Mouse (Mus musculus): ENCODE data around the gene Uroc1. TPM values are rescaled to one million over a fixed set of nuclear protein-coding genes. Genes with fewer than 3 reads are reported as not detected.

Gene Uroc1
- polyA plus RNA-seq, 1 experiment: not detected

DNA sequence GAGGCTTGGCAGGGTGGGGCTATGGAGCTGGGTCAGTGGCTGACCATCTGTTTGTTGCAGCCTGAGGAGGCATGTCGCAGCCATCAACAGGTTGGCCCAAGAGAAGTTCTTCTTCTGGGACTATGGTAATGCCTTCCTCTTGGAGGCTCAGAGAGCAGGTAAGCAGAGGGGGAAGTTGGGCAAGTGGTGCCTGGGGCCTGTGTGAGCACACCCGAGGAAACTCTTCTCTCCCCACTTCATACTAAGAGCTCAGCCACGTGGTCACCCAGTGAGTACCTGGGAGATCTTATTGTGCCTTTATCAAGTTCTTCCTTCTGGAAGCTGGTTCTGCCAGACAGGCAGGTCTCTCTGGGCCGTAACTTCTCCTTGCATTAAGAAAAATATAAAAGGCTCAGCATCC, 14.1 kb downstream of the Uroc1 start:
- Histone ChIP-seq H3K4me3 (ENCODE audit: insufficient read depth, low read length) (no peak overlapping the region), H3K4me1 (ENCODE audit: control insufficient read depth, insufficient read depth, low read length) (no peaks in the 10 kb centered on the region), H3K27ac (ENCODE audit: insufficient read depth, low read depth, low read length) (no peak overlapping the region)
- TF ChIP-seq CTCF (IDR thresholded peaks at IDR 0.05; ENCODE audit: low read depth, low read length): no peak
- TF ChIP-seq POLR2A (IDR thresholded peaks at IDR 0.05; ENCODE audit: borderline replicate concordance, low read depth, low read length): no peak

DNA sequence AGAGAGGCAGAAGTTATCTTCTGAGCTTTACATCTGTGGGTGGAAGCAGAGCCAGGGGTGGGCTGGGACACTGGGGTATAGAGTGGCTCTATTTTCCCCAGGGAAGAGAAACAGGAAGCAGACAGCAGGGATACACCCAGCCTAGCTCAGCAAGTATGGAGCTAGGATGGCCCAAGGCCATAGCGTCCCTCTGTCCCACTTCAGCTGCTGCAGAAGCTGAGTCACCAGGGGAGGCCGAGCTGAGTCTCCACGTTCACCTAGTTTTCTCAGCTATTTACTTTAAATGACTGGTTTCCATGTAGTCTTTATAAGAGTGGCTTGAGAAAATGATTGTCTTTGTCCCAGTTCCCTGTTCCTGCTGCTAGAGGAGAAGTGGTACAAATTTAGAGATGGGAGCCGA, 15.4 kb downstream of the Uroc1 start:
- H3K4me1 ChIP-seq (ENCODE audit: control insufficient read depth, insufficient read depth, low read length): no peaks in the 10 kb centered on the region
- no peak overlapping the region for H3K27ac ChIP-seq (ENCODE audit: insufficient read depth, low read depth, low read length)
- H3K4me3 ChIP-seq (ENCODE audit: insufficient read depth, low read length): no peak overlapping the region
- no peak for TF ChIP-seq POLR2A (IDR thresholded peaks at IDR 0.05; ENCODE audit: borderline replicate concordance, low read depth, low read length)
- no peak for TF ChIP-seq CTCF (IDR thresholded peaks at IDR 0.05; ENCODE audit: low read depth, low read length)

DNA sequence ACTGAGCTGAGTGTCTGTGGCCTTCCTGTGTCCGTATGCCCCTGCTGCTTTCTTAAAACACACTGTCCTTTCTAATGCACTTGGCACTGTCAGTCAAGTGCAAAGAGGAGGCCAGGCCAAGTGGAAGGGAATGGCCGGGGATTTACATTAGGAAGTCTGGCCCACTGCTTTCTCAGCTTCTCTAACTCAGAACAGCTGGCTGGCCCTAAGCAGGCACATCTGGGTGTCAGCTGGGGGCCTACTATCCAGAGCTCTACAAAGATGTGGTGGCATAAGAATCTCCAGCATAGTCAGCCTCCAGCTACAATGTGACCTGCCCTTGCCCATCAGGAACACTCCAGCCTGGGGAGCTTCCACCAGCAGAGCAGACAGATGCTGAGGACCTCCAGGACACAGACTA, 16.9 kb downstream of the Uroc1 start:
- Histone ChIP-seq H3K27ac (ENCODE audit: insufficient read depth, low read depth, low read length) (no peak overlapping the region), H3K4me3 (ENCODE audit: insufficient read depth, low read length) (no peak overlapping the region), H3K4me1 (ENCODE audit: control insufficient read depth, insufficient read depth, low read length) (no peaks in the 10 kb centered on the region)
- no peak for TF ChIP-seq POLR2A (IDR thresholded peaks at IDR 0.05; ENCODE audit: borderline replicate concordance, low read depth, low read length)
- no peak for TF ChIP-seq CTCF (IDR thresholded peaks at IDR 0.05; ENCODE audit: low read depth, low read length)

DNA sequence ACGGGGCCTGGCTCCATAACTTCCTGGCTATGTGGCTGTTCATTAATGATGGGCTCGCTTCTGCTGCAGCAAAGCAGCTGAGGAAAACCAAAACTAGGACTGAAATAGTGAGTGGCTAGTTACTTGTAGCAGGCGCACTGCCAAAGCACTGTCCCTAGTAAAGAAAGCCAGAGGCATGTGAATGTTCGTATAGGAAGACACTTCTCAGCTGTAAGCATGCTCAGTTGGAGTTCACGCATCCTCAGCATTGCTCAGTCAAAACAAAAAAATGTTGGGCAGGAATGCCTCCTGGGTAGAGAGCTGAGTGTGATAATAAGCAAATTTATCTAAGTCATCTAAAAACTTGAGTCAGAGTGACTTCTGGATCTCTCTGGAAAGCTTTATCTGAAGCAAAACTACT, 25.1 kb downstream of the Uroc1 start:
- Histone ChIP-seq H3K27ac (ENCODE audit: insufficient read depth, low read depth, low read length) (no peak overlapping the region), H3K4me1 (ENCODE audit: control insufficient read depth, insufficient read depth, low read length) (peaks cover 12% of the 10 kb centered on the region), H3K4me3 (ENCODE audit: insufficient read depth, low read length) (no peak overlapping the region)
- TF ChIP-seq POLR2A (IDR thresholded peaks at IDR 0.05; ENCODE audit: borderline replicate concordance, low read depth, low read length): no peak
- TF ChIP-seq CTCF (IDR thresholded peaks at IDR 0.05; ENCODE audit: low read depth, low read length): no peak

DNA sequence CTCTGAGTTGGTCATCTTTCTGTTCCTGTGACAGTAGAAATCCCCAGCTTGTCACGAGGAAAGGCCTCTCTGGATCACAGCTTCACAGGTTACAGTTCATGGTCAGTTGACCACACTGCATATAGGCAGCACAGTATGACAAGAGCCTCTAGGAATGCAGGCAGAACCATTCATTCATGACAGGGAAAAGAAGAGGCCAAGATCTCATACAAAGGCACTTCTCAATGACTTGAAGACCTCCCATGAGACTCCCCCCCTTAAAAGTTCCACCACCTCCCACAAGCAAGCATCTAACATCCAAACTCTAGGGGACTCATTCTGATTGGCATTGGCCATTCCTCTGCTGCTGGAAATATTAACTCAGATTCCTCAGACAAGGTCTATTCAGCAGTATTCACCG, 26.4 kb downstream of the Uroc1 start:
- Histone ChIP-seq H3K4me1 (ENCODE audit: control insufficient read depth, insufficient read depth, low read length) (peaks cover 12% of the 10 kb centered on the region), H3K27ac (ENCODE audit: insufficient read depth, low read depth, low read length) (no peak overlapping the region), H3K4me3 (ENCODE audit: insufficient read depth, low read length) (no peak overlapping the region)
- no peak for TF ChIP-seq CTCF (IDR thresholded peaks at IDR 0.05; ENCODE audit: low read depth, low read length)
- TF ChIP-seq POLR2A (IDR thresholded peaks at IDR 0.05; ENCODE audit: borderline replicate concordance, low read depth, low read length): no peak

DNA sequence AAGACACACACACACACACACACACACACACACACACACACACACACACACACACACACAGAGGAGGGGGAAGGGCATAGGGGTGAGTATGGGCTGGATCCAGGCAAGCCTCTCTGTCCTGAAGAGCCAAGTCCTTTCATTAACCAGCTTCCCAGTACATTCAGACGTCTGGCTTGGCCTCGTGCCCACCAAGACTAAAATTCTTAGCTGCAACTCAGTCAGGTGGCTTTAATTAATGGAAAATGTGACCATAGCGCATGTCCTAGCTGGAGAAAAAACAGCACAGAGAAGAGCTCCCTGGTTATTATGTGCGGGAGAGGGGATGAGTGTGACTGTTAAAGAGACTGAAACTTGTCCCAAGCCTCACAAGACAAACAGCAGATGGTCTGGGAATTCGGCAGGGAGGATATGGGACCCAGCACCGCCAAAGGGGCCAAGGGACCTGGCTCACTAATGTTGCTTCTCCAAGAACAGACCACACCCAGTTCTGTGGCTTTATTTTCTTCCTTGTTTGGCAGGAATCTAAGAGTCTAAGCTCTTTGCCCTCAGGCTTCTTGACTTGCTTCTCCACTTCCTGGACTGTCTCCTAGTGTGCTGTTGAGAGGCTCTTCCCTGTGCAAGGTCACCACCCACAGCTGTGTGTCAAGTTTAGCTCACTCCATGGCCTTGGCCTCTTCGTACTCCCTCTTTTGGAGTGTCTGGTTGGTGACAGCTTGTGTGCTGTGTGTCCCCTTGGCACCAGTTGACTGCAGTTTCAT, 27.1 kb downstream of the Uroc1 start:
- Histone ChIP-seq H3K4me3 (ENCODE audit: insufficient read depth, low read length) (no peak overlapping the region), H3K27ac (ENCODE audit: insufficient read depth, low read depth, low read length) (no peak overlapping the region)
- no peak for TF ChIP-seq CTCF (IDR thresholded peaks at IDR 0.05; ENCODE audit: low read depth, low read length)
- no peak for TF ChIP-seq POLR2A (IDR thresholded peaks at IDR 0.05; ENCODE audit: borderline replicate concordance, low read depth, low read length)

DNA sequence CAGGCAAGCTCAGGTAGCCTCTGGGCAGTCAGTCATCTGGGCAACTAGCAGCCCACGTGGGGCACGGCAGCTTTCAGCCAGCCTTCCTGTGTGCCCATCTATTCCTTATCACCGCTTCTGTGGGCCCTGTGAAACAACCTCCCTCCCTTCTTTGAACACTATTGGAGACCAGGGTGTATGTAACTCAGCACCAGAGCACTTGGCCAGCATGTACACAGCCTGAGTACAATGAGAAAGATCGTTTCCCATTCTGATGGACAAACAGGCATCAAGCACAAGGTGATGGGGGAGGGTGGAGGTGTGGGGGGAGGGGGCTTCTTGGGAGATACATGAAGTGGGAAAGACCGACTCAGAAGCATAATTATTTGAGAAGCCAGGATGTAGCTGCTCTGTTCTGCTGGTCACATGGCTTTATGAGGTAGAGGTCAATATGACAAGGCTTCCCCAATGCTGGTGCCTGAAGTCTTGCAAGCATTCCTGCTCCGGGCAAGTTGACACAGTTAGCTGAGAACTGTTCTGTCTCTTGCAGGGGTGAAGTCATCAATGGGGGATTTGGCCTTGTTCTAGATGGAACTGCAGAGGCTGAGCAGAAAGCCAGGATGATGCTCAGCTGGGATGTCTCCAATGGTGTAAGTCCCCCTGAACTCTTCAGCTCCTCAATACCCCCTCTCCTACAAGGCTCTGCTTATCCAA, 28.0 kb downstream of the Uroc1 start:
- no peak overlapping the region for H3K27ac ChIP-seq (ENCODE audit: insufficient read depth, low read depth, low read length)
- TF ChIP-seq CTCF (IDR thresholded peaks at IDR 0.05; ENCODE audit: low read depth, low read length): no peak
- TF ChIP-seq POLR2A (IDR thresholded peaks at IDR 0.05; ENCODE audit: borderline replicate concordance, low read depth, low read length): no peak

More for the DNA sequence above, 27.1 kb downstream of the Uroc1 start:
- H3K4me1 ChIP-seq (ENCODE audit: control insufficient read depth, insufficient read depth, low read length): peaks cover 12% of the 10 kb centered on the region

DNA sequence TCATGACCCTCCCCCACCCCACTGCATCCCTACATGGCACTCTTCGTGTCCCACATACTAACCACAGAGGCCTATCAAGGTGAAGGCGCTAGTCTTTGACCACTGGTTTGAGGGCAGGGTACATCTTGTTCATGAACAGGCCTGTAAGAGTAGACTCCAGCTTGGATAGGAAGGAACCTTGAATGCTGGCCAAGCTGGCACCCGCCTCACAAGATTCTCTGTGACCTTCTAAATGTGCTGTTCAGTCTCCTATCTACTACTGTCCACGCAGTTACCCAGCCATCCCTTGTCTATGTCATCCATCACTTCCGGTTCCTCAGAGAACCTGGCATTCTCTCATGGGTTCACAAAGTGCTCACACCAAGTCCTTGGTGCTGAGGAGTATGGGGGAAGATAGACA, 30.2 kb downstream of the Uroc1 start:
- Histone ChIP-seq H3K4me3 (ENCODE audit: insufficient read depth, low read length) (no peak overlapping the region), H3K4me1 (ENCODE audit: control insufficient read depth, insufficient read depth, low read length) (peaks cover 12% of the 10 kb centered on the region), H3K27ac (ENCODE audit: insufficient read depth, low read depth, low read length) (no peak overlapping the region)
- no peak for TF ChIP-seq CTCF (IDR thresholded peaks at IDR 0.05; ENCODE audit: low read depth, low read length)
- TF ChIP-seq POLR2A (IDR thresholded peaks at IDR 0.05; ENCODE audit: borderline replicate concordance, low read depth, low read length): no peak

More for the DNA sequence above, 28.0 kb downstream of the Uroc1 start:
- H3K4me1 ChIP-seq (ENCODE audit: control insufficient read depth, insufficient read depth, low read length): peaks cover 12% of the 10 kb centered on the region
- H3K4me3 ChIP-seq (ENCODE audit: insufficient read depth, low read length): no peak overlapping the region

DNA sequence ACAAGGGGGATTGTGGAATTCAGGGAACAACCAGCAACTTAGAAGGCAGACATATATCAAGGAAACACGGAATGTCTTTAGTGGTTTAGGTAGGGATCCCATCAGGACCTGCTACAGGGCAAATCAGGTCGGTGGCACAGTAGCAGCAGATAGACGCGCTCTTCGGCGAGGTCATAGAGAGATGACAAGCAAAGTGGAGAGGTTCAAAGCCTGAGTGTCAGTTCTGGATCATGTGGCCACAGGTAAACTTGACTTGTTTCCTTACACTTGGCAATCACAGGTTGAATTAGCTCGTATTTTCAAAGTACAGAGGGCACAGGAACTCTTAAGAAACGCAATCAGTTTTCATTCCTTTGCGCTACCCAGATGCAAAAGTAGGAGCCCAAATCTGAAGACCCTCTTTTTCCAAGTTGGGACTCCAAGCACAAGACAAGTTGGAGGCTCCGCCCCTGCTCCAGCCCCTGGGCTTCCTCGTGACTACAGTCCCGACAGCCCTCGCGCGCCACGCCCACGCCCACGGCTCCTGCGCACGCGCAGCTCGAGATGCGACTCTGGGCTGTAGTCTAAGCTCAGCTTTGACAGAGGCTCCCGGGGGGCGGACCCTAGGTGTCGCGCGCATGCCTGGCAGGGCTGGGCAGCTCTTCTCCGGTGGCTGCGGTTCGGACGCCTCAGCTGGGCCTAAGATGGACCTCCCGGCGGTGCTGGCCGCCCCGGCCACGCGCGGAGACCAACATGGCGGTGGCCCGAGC, 36.1 kb downstream of the Uroc1 start, which contains the start of gene Zxdc:
Gene Zxdc (plus strand): TSS at position 517 of the 749 bp plus-strand sequence.
- Histone ChIP-seq H3K27ac (ENCODE audit: insufficient read depth, low read depth, low read length) (peak within 1 kb of the TSS; percentile 49), H3K4me1 (ENCODE audit: control insufficient read depth, insufficient read depth, low read length) (peaks cover 15% of the 10 kb centered on the region), H3K4me3 (ENCODE audit: insufficient read depth, low read length) (peak within 1 kb of the TSS; percentile 89)
- TF ChIP-seq CTCF (IDR thresholded peaks at IDR 0.05; ENCODE audit: low read depth, low read length) (no peak), POLR2A (IDR thresholded peaks at IDR 0.05; ENCODE audit: borderline replicate concordance, low read depth, low read length) (peak; percentile 36; the same call in 1 of the 2 replicates)

All from bone marrow macrophage, adult 2 months (primary cell).